Mouse (Mus musculus) megakaryocyte, embryonic 14.5 days (primary cell): ENCODE results near the gene Slc22a1.

ENCODE experiments used
- FLI1 ChIP-seq: IDR thresholded peaks from 2 replicates; pipeline ENCODE4 v1.6.1; 2012; ENCODE audit warnings: low read length, inconsistent platforms, mixed read lengths
- GATA1 ChIP-seq: IDR thresholded peaks from 3 replicates; pipeline ENCODE4 v1.6.1; 2012; ENCODE audit warnings: mixed read lengths, low read length, inconsistent platforms, borderline replicate concordance

DNA sequence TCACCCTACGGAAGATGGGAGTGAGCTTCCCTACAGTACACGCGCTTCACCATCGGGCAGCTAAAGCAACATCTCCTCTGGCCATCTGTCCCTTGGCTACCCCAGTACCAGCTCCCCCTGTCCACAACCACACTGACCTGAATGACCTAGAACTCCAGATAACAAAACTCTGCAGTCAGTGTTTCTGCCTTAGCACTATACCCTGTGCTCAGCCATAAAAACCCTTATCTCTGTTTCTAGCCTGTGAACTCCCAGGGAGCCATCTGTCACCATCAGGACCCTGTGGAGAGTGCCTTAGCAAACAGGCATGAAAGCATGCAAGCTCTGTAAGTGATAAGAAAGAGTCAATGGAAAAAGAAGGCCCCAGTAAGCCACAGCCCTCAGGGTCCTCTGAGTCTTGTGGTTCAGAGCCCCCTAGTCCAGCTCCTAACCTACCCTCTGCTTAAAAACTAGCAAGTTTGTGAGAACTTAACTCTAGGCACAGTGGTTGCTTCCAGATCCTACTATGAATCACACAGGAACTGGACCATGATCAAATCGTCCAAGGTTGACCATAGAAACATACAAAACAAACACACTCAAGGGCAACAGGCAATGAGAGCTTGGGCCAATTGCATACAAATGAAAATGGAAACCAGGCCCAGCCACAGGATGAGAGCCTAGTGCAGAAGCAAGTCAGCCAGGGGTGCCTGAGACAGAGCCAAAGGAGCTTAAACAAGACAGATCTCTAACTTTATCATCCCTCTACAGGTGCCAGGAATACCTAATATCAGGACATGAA lies 48.5 kb upstream of the Slc22a1 start:
- no peak for TF ChIP-seq GATA1
- no peak for TF ChIP-seq FLI1
